Mouse (Mus musculus): ENCODE measurements around the gene Lysmd3.
"Not testable (repeated sequence)": the region's sequence is repeated elsewhere in the genome, so short reads cannot be mapped to it uniquely, and the experiment has no call there.

Gene Lysmd3

GRCm38 (mm10) chr13:81657351-81658052 lies at the start of gene Lysmd3:
Gene Lysmd3 (plus strand): TSS chr13:81657663.
- DNase-seq (ENCODE audit: low spot score), result peak; percentile 84

- DNase-seq (ENCODE audit: low spot score), result no peak
Observed at GRCm38 (mm10) chr13:81610349-81610748, 47.1 kb upstream of the Lysmd3 start.

GRCm38 (mm10) chr13:81627861-81628260 lies 29.6 kb upstream of the Lysmd3 start:
- not testable (repeated sequence) for DNase-seq (ENCODE audit: low spot score)

GRCm38 (mm10) chr13:81628631-81629190 lies 28.8 kb upstream of the Lysmd3 start:
- DNase-seq (ENCODE audit: low spot score), result no peak

- DNase-seq (ENCODE audit: low spot score), result no peak
Observed at GRCm38 (mm10) chr13:81629395-81629794, 28.1 kb upstream of the Lysmd3 start.

GRCm38 (mm10) chr13:81630566-81630965 lies 26.9 kb upstream of the Lysmd3 start:
- DNase-seq (ENCODE audit: low spot score), result no peak

- DNase-seq (ENCODE audit: low spot score), result peak; percentile 10
Observed at GRCm38 (mm10) chr13:81632720-81633415, 24.6 kb upstream of the Lysmd3 start, which contains the start of gene Adgrv1. Gene Adgrv1 (minus strand): TSS chr13:81633154.

- DNase-seq (ENCODE audit: low spot score), result no peak
Observed at GRCm38 (mm10) chr13:81639624-81640023, 17.8 kb upstream of the Lysmd3 start.

GRCm38 (mm10) chr13:81640881-81641280 lies 16.6 kb upstream of the Lysmd3 start:
- DNase-seq (ENCODE audit: low spot score), result no peak

- DNase-seq (ENCODE audit: low spot score), result peak; percentile 36
Observed at GRCm38 (mm10) chr13:81641289-81642045, 16.0 kb upstream of the Lysmd3 start.

GRCm38 (mm10) chr13:81642491-81643149 lies 14.8 kb upstream of the Lysmd3 start:
- no peak for DNase-seq (ENCODE audit: low spot score)

- DNase-seq (ENCODE audit: low spot score), result no peak
Observed at GRCm38 (mm10) chr13:81644047-81644565, 13.4 kb upstream of the Lysmd3 start.

GRCm38 (mm10) chr13:81646348-81646747 lies 11.1 kb upstream of the Lysmd3 start:
- DNase-seq (ENCODE audit: low spot score), result no peak

GRCm38 (mm10) chr13:81650382-81650781 lies 7.1 kb upstream of the Lysmd3 start:
- DNase-seq (ENCODE audit: low spot score), result not testable (repeated sequence)

GRCm38 (mm10) chr13:81656091-81656850 lies 1.2 kb upstream of the Lysmd3 start:
- DNase-seq (ENCODE audit: low spot score), result no peak

GRCm38 (mm10) chr13:81657008-81657350 lies 484 bp upstream of the Lysmd3 start:
- DNase-seq (ENCODE audit: low spot score), result no peak

GRCm38 (mm10) chr13:81658053-81658752 lies 740 bp downstream of the Lysmd3 start:
- DNase-seq (ENCODE audit: low spot score), result no peak

GRCm38 (mm10) chr13:81663566-81664330 lies 6.3 kb downstream of the Lysmd3 start:
- DNase-seq (ENCODE audit: low spot score), result no peak

GRCm38 (mm10) chr13:81664331-81664698 lies 6.9 kb downstream of the Lysmd3 start:
- no peak for DNase-seq (ENCODE audit: low spot score)

GRCm38 (mm10) chr13:81667713-81668112 lies 10.2 kb downstream of the Lysmd3 start:
- DNase-seq (ENCODE audit: low spot score), result no peak

Data from urinary bladder, postnatal 25 days (tissue).